Mouse (Mus musculus): ENCODE data around the gene Bcl2l15. TPM values are rescaled to one million over a fixed set of nuclear protein-coding genes. Genes with fewer than 3 reads are reported as not detected.

Bcl2l15 gene
- polyA plus RNA-seq, 1 experiment from 2014 or later, result 0.70 TPM

GRCm38 (mm10) chr3:103874329-103874728 is 41.9 kb downstream of the Bcl2l15 start:
- Histone ChIP-seq H3K36me3 (ENCODE audit: control insufficient read depth, insufficient read depth, low read length) (no peaks in the 10 kb centered on the region), H3K4me1 (ENCODE audit: control insufficient read depth, insufficient read depth, low read length) (no peaks in the 10 kb centered on the region), H3K9me3 (replicated peaks; ENCODE audit: control insufficient read depth, low read length) (no peaks in the 10 kb centered on the region), H3K27me3 (ENCODE audit: control insufficient read depth, insufficient read depth, low read length) (no peaks in the 10 kb centered on the region), H3K4me3 (replicated peaks; ENCODE audit: low read length) (no peak overlapping the region), H3K27ac (ENCODE audit: low read length) (no peak overlapping the region), H3K9ac (ENCODE audit: low read length) (no peak overlapping the region), H3K4me2 (ENCODE audit: low read depth, low read length) (no peak overlapping the region)
- WGBS, result 64% methylated on average over 7 of the region's 7 CpGs
- ATAC-seq (ENCODE audit: insufficient read depth, low FRiP score), result no peak

- no peaks in the 10 kb centered on the region for H3K36me3 ChIP-seq (ENCODE audit: control insufficient read depth, insufficient read depth, low read length)
- H3K9ac ChIP-seq (ENCODE audit: low read length), result no peak overlapping the region
- H3K27me3 ChIP-seq (ENCODE audit: control insufficient read depth, insufficient read depth, low read length), result no peaks in the 10 kb centered on the region
- ATAC-seq (ENCODE audit: insufficient read depth, low FRiP score), result no peak
- H3K4me1 ChIP-seq (ENCODE audit: control insufficient read depth, insufficient read depth, low read length), result no peaks in the 10 kb centered on the region
- no peak overlapping the region for H3K27ac ChIP-seq (ENCODE audit: low read length)
- no peak overlapping the region for H3K4me2 ChIP-seq (ENCODE audit: low read depth, low read length)
- 71% methylated on average over 11 of the region's 11 CpGs for WGBS
- no peaks in the 10 kb centered on the region for H3K9me3 ChIP-seq (replicated peaks; ENCODE audit: control insufficient read depth, low read length)
- no peak overlapping the region for H3K4me3 ChIP-seq (replicated peaks; ENCODE audit: low read length)
These were observed 53.5 kb downstream of the Bcl2l15 start for GRCm38 (mm10) chr3:103885946-103886345.

- Histone ChIP-seq H3K9me3 (replicated peaks; ENCODE audit: control insufficient read depth, low read length) (no peaks in the 10 kb centered on the region), H3K36me3 (ENCODE audit: control insufficient read depth, insufficient read depth, low read length) (no peaks in the 10 kb centered on the region), H3K4me3 (replicated peaks; ENCODE audit: low read length) (no peak overlapping the region), H3K27ac (ENCODE audit: low read length) (no peak overlapping the region), H3K9ac (ENCODE audit: low read length) (no peak overlapping the region), H3K4me1 (ENCODE audit: control insufficient read depth, insufficient read depth, low read length) (no peaks in the 10 kb centered on the region), H3K4me2 (ENCODE audit: low read depth, low read length) (no peak overlapping the region), H3K27me3 (ENCODE audit: control insufficient read depth, insufficient read depth, low read length) (no peaks in the 10 kb centered on the region)
- 30% methylated on average over 3 of the region's 3 CpGs for WGBS
- no peak for ATAC-seq (ENCODE audit: insufficient read depth, low FRiP score)
These were observed 55.2 kb downstream of the Bcl2l15 start for GRCm38 (mm10) chr3:103887581-103887980.

GRCm38 (mm10) chr3:103893374-103893773 is 61.0 kb downstream of the Bcl2l15 start:
- Histone ChIP-seq H3K4me1 (ENCODE audit: control insufficient read depth, insufficient read depth, low read length) (no peaks in the 10 kb centered on the region), H3K27ac (ENCODE audit: low read length) (no peak overlapping the region), H3K36me3 (ENCODE audit: control insufficient read depth, insufficient read depth, low read length) (no peaks in the 10 kb centered on the region), H3K9me3 (replicated peaks; ENCODE audit: control insufficient read depth, low read length) (no peaks in the 10 kb centered on the region), H3K4me2 (ENCODE audit: low read depth, low read length) (no peak overlapping the region), H3K27me3 (ENCODE audit: control insufficient read depth, insufficient read depth, low read length) (no peaks in the 10 kb centered on the region), H3K9ac (ENCODE audit: low read length) (no peak overlapping the region), H3K4me3 (replicated peaks; ENCODE audit: low read length) (no peak overlapping the region)
- WGBS, result 83% methylated on average over 3 of the region's 3 CpGs
- ATAC-seq (ENCODE audit: insufficient read depth, low FRiP score), result no peak

Other genes with a start within 250 kb of the Bcl2l15 start
- gene Atg4a-ps, start 186.5 kb upstream of the Bcl2l15 start, polyA plus RNA-seq (2015; fragmentation: Nextera tagmentation; extraction: Ambion mirVana), result 0.12 and 0.37 TPM in 2 replicates
- gene Olfml3, start 94.6 kb upstream of the Bcl2l15 start, polyA plus RNA-seq (2015; fragmentation: Nextera tagmentation; extraction: Ambion mirVana), result 51.8 and 57.3 TPM in 2 replicates
- not detected in 2 replicates for gene Gm10964, start 93.2 kb upstream of the Bcl2l15 start, polyA plus RNA-seq (2015; fragmentation: Nextera tagmentation; extraction: Ambion mirVana)
- gene Hipk1, start 41.0 kb upstream of the Bcl2l15 start, polyA plus RNA-seq (2015; fragmentation: Nextera tagmentation; extraction: Ambion mirVana), result 10.9 and 11.3 TPM in 2 replicates
- 17.6 and 20.0 TPM in 2 replicates for gene Dclre1b, start 23.2 kb upstream of the Bcl2l15 start, polyA plus RNA-seq (2015; fragmentation: Nextera tagmentation; extraction: Ambion mirVana)
- gene Ap4b1, start 23.1 kb upstream of the Bcl2l15 start, polyA plus RNA-seq (2015; fragmentation: Nextera tagmentation; extraction: Ambion mirVana), result 20.1 and 22.0 TPM in 2 replicates
- gene Gm43064, start 23.0 kb upstream of the Bcl2l15 start, polyA plus RNA-seq (2015; fragmentation: Nextera tagmentation; extraction: Ambion mirVana), result 1.1 TPM in 1 of 2 replicates, not detected in the other
- 2.8 and 3.2 TPM in 2 replicates for gene Ptpn22, start 27.2 kb downstream of the Bcl2l15 start, polyA plus RNA-seq (2015; fragmentation: Nextera tagmentation; extraction: Ambion mirVana)
- 6.3 and 7.3 TPM in 2 replicates for gene Rsbn1, start 81.5 kb downstream of the Bcl2l15 start, polyA plus RNA-seq (2015; fragmentation: Nextera tagmentation; extraction: Ambion mirVana)
- gene Phtf1, start 135.5 kb downstream of the Bcl2l15 start, polyA plus RNA-seq (2015; fragmentation: Nextera tagmentation; extraction: Ambion mirVana), result 17.3 and 17.9 TPM in 2 replicates